Mouse (Mus musculus): ENCODE measurements around the gene Glo1. TPM values are rescaled to one million over a fixed set of nuclear protein-coding genes. Genes with fewer than 3 reads are reported as not detected.

The Glo1 gene
- total RNA-seq (2015) (52.5 and 55.3 TPM in 2 replicates), total RNA-seq (2017) (56.7 and 61.8 TPM in 2 replicates)

GRCm38 (mm10) chr17:30626719-30627118 lies at the start of gene Glo1:
Gene Glo1 (minus strand): TSS chr17:30626871.
- ATAC-seq (ENCODE audit: poor library complexity, severe bottlenecking) = peak; percentile 91

GRCm38 (mm10) chr17:30675021-30675740 lies 48.5 kb upstream of the Glo1 start:
- no peak for ATAC-seq (ENCODE audit: poor library complexity, severe bottlenecking)

- ATAC-seq (ENCODE audit: poor library complexity, severe bottlenecking) = no peak
Measured at GRCm38 (mm10) chr17:30673023-30673422, 46.4 kb upstream of the Glo1 start.

GRCm38 (mm10) chr17:30672556-30672955 lies 45.9 kb upstream of the Glo1 start:
- ATAC-seq (ENCODE audit: poor library complexity, severe bottlenecking) = no peak

- no peak for ATAC-seq (ENCODE audit: poor library complexity, severe bottlenecking)
Measured at GRCm38 (mm10) chr17:30664856-30665255, 38.2 kb upstream of the Glo1 start.

GRCm38 (mm10) chr17:30663170-30663569 lies 36.5 kb upstream of the Glo1 start:
- ATAC-seq (ENCODE audit: poor library complexity, severe bottlenecking) = no peak

- ATAC-seq (ENCODE audit: poor library complexity, severe bottlenecking) = no peak
Measured at GRCm38 (mm10) chr17:30662131-30662530, 35.5 kb upstream of the Glo1 start.

- no peak for ATAC-seq (ENCODE audit: poor library complexity, severe bottlenecking)
Measured at GRCm38 (mm10) chr17:30658152-30658544, 31.5 kb upstream of the Glo1 start.

- ATAC-seq (ENCODE audit: poor library complexity, severe bottlenecking) = no peak
Measured at GRCm38 (mm10) chr17:30657530-30658151, 31.0 kb upstream of the Glo1 start.

GRCm38 (mm10) chr17:30653010-30653409 lies 26.3 kb upstream of the Glo1 start:
- no peak for ATAC-seq (ENCODE audit: poor library complexity, severe bottlenecking)

- no peak for ATAC-seq (ENCODE audit: poor library complexity, severe bottlenecking)
Measured at GRCm38 (mm10) chr17:30648770-30649169, 22.1 kb upstream of the Glo1 start.

- ATAC-seq (ENCODE audit: poor library complexity, severe bottlenecking) = no peak
Measured at GRCm38 (mm10) chr17:30640896-30641295, 14.2 kb upstream of the Glo1 start.

GRCm38 (mm10) chr17:30638996-30639395 lies 12.3 kb upstream of the Glo1 start:
- no peak for ATAC-seq (ENCODE audit: poor library complexity, severe bottlenecking)

- no peak for ATAC-seq (ENCODE audit: poor library complexity, severe bottlenecking)
Measured at GRCm38 (mm10) chr17:30637714-30638113, 11.0 kb upstream of the Glo1 start.

GRCm38 (mm10) chr17:30635367-30635766 lies 8.7 kb upstream of the Glo1 start:
- no peak for ATAC-seq (ENCODE audit: poor library complexity, severe bottlenecking)

GRCm38 (mm10) chr17:30624132-30624531 lies 2.5 kb downstream of the Glo1 start, which contains the start of gene Dnah8:
Gene Dnah8 (plus strand): TSS chr17:30624354.
- peak; percentile 91 for ATAC-seq (ENCODE audit: poor library complexity, severe bottlenecking)

- no peak for ATAC-seq (ENCODE audit: poor library complexity, severe bottlenecking)
Measured at GRCm38 (mm10) chr17:30623200-30623599, 3.5 kb downstream of the Glo1 start.

GRCm38 (mm10) chr17:30621450-30621849 lies 5.2 kb downstream of the Glo1 start:
- no peak for ATAC-seq (ENCODE audit: poor library complexity, severe bottlenecking)

- ATAC-seq (ENCODE audit: poor library complexity, severe bottlenecking) = no peak
Measured at GRCm38 (mm10) chr17:30620548-30620947, 6.1 kb downstream of the Glo1 start.

- ATAC-seq (ENCODE audit: poor library complexity, severe bottlenecking) = no peak
Measured at GRCm38 (mm10) chr17:30619153-30619552, 7.5 kb downstream of the Glo1 start.

GRCm38 (mm10) chr17:30618136-30618891 lies 8.4 kb downstream of the Glo1 start:
- no peak for ATAC-seq (ENCODE audit: poor library complexity, severe bottlenecking)

- no peak for ATAC-seq (ENCODE audit: poor library complexity, severe bottlenecking)
Measured at GRCm38 (mm10) chr17:30616203-30616602, 10.5 kb downstream of the Glo1 start.
